Mouse (Mus musculus) skeletal muscle tissue, adult 2 months (tissue): ENCODE data around the gene Ppm1n.
"Not testable (repeated sequence)": the region's sequence is repeated elsewhere in the genome, so short reads cannot be mapped to it uniquely, and the experiment has no call there.

Source experiments
- DNase-seq: peaks from one replicate; pipeline ENCODE4 v3.0.0-alpha.2; 2012; ENCODE audit warnings: low read depth, low spot score

Ppm1n gene

GRCm38 (mm10) chr7:19282791-19283405 is 3.0 kb upstream of the Ppm1n start:
- DNase-seq: no peak

GRCm38 (mm10) chr7:19282385-19282784 is 2.5 kb upstream of the Ppm1n start, which contains the start of gene Rtn2:
Gene Rtn2 (plus strand): TSS chr7:19282624.
- peak; percentile 57 for DNase-seq

GRCm38 (mm10) chr7:19281680-19282304 is 1.9 kb upstream of the Ppm1n start:
- not testable (repeated sequence) for DNase-seq

- DNase-seq: no peak
Observed at GRCm38 (mm10) chr7:19279052-19279451, 812 bp downstream of the Ppm1n start.

DNA sequence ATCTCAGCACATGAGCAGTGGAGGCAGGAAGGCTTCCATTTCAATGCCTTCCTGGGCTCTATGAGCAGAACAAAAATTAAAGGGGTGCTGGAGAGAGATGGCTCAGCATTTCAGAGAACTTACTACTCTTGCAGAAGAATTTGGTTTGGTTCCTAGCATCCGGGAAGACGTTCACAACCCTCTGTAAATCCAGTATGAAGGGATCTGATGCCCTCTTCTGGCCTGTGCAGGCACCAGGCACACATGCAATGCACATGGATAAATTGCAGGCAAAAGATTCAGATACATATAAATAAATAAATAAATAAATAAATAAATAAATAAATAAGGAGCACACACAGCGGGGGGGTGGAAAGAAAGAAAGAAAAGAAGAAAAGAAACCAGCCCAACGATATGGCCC is 3.6 kb downstream of the Ppm1n start:
- DNase-seq: no peak

- no peak for DNase-seq
Observed at GRCm38 (mm10) chr7:19272173-19272764, 7.6 kb downstream of the Ppm1n start.

- peak; percentile 71 for DNase-seq
Observed at GRCm38 (mm10) chr7:19271238-19272172, 8.4 kb downstream of the Ppm1n start, which contains the start of gene Vasp. Gene Vasp (minus strand): TSS chr7:19271817.

- DNase-seq: no peak
Observed at GRCm38 (mm10) chr7:19270509-19271237, 9.2 kb downstream of the Ppm1n start.

DNA sequence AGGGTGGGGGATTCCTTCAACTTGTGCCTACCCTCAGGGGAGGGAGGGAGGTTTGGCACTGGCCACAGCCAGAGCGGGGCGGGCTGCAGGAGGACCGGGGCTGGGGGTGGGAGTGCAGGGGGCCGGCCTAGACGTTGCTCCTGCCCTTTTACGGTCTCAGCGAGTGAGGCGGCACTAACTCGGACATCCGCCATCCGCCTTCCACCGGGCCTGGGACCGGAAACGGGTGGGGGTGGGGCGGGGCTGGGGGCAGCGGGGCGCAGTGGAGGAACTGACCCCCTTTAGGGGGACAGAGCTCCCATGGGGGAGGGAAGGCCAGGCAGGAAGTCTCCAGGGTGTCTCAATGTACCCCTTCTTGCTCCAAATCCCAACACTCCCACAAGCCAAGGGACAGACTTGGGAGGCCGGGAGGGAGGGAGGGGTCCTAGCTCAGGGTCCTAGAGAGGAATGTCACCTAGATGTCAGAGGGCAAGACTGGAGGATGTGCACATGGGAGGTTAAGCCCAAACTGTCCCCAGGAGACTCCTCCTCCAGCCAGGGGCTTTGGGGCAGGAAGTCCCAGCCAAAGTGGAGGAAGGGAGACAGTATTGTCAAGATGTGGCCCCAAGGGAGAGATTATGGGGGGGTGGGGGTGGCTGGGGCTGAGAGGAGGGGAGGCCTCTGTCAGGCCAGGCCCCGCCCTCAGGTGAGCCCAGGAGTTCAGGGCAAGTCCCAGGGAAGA is 10.0 kb downstream of the Ppm1n start:
- DNase-seq: peak; percentile 73

- no peak for DNase-seq
Observed at GRCm38 (mm10) chr7:19268993-19269681, 10.7 kb downstream of the Ppm1n start.

- no peak for DNase-seq
Observed at GRCm38 (mm10) chr7:19267051-19267450, 12.8 kb downstream of the Ppm1n start.

GRCm38 (mm10) chr7:19265928-19266822 is 13.7 kb downstream of the Ppm1n start:
- no peak for DNase-seq

DNA sequence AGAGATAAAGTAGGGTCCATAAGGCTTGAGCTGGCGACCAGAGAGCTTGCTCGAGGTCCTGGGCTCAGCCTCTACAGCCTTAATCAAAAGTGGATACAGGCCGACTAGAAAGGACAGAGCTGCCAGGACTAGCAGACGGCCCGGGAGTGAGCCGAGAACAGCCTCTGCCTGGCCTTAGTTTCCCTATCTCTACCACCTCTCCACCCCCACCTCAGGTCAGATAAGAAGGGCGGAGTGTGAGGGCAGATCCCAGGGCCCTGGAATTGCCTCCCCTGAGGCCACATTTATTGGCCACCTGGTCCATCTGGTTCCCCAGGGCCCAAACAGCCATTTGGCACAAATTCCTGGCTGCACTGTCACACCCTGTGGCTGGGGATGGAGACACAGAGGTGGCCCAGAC is 14.7 kb downstream of the Ppm1n start:
- DNase-seq: no peak

- DNase-seq: peak; percentile 60
Observed at GRCm38 (mm10) chr7:19258336-19258735, 21.5 kb downstream of the Ppm1n start.

DNA sequence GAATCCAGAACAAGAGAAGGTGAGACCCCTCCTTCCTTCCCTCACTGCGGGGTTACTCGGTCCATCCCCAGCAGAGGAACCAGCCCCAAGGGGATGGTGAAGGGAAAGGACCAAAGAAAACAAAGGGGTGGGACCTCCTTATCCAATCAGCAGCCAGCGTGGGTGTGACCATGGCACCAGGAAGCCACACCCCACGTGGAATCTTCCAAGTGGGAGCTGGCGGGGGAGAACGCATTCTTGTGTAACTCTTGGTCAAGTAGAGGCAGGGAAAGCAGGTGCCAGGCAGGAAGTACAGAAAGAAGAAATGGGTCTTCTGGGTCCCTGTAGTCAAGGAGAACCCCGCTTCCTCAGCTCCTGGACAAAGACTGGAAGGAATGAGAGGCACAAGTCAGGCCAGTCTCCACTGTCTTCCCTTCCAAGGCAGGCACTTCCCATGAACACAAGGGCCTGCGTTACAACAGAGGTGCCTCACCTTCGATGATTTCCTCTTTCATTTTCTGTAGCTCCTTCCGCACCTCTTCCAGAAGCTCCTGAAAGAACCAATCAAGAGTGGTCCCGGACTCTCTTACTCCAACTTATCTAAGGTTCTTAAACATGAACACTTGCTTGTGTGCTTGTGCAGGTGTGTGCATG is 22.4 kb downstream of the Ppm1n start:
- DNase-seq: no peak

- DNase-seq: no peak
Observed at GRCm38 (mm10) chr7:19256567-19256966, 23.3 kb downstream of the Ppm1n start.

GRCm38 (mm10) chr7:19255395-19255794 is 24.5 kb downstream of the Ppm1n start:
- DNase-seq: no peak

DNA sequence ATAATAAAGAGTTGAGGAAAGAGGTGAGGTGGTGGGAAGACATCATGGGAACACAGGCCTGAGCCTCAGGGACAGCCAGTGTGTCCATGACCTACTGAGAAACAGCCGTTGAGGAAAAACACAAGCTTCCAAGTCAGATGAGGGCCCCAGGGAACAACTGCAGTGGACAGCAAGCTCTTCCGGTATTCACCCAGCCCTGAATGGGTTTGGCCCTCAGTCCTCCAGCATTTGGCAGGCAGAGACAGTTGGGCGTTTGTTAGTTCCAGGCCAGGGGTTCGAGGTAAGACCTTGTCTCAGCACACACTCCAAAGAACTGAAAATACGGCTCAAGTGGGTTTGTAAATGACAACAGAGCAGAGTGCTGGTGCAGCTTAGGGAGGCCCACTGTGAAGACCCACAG is 26.4 kb downstream of the Ppm1n start:
- no peak for DNase-seq
